Mouse (Mus musculus) kidney, embryonic 16.5 days (tissue): ENCODE measurements around the gene Ncam1. TPM values are rescaled to one million over a fixed set of nuclear protein-coding genes. Genes with fewer than 3 reads are reported as not detected.

ENCODE experiments used
- ATAC-seq: fragments of 200-750 bp; cut with Nextera tagmentation; 2 replicates; pipeline ENCODE4 v1.8.0; 2017; ENCODE audit warnings: moderate TSS enrichment; ENCODE audit not compliant: low FRiP score, low TSS enrichment
- H3K27ac ChIP-seq: fragments of 300-500 bp; sonication (generic); 2 replicates; pipeline ENCODE4 v1.5.1; 2014; ENCODE audit warnings: low read length
- H3K27me3 ChIP-seq: fragments of 300-500 bp; sonication (generic); 2 replicates; pipeline ENCODE4 v1.6.1; 2014; ENCODE audit warnings: low read length, control low read depth, mixed read lengths; ENCODE audit not compliant: insufficient read depth
- H3K36me3 ChIP-seq: fragments of 300-500 bp; sonication (generic); 2 replicates; pipeline ENCODE4 v1.6.1; 2014; ENCODE audit warnings: low read length, control low read depth, mixed read lengths; ENCODE audit not compliant: insufficient read depth
- H3K4me1 ChIP-seq: fragments of 300-500 bp; sonication (generic); 2 replicates; pipeline ENCODE4 v1.6.1; 2014; ENCODE audit warnings: low read length, control low read depth, mixed read lengths; ENCODE audit not compliant: insufficient read depth
- H3K4me2 ChIP-seq: fragments of 300-500 bp; sonication (generic); replicated peaks from 2 replicates; pipeline ENCODE4 v1.6.1; 2014; ENCODE audit warnings: low read depth, low read length
- H3K4me3 ChIP-seq: fragments of 300-500 bp; sonication (generic); 2 replicates; pipeline ENCODE4 v1.5.1; 2014; ENCODE audit warnings: mild to moderate bottlenecking, low read length
- H3K9ac ChIP-seq: fragments of 300-500 bp; sonication (generic); replicated peaks from 2 replicates; pipeline ENCODE4 v1.6.1; 2014; ENCODE audit warnings: low read length
- H3K9me3 ChIP-seq: fragments of 300-500 bp; sonication (generic); 2 replicates; pipeline ENCODE4 v1.6.1; 2016; ENCODE audit warnings: low read length, control low read depth
- WGBS: fragments of 180-500 bp; shearing (Covaris S2); extraction: QIAGEN DNeasy Blood & Tissue Kit; methylation state at CpG from one replicate; pipeline ENCODE4 v1.1.7; 2014; 5-methylcytosine and 5-hydroxymethylcytosine counted together
- polyA plus RNA-seq: library from polyadenylated mRNA; unstranded; fragments of >200 nt; fragmentation: Nextera tagmentation; extraction: Ambion mirVana; gene quantifications from 2 replicates; pipeline ENCODE4 v1.2.1, GENCODE M21; 2015

Gene Ncam1
- polyA plus RNA-seq, 1 experiment from 2014 or later: 137 TPM

DNA sequence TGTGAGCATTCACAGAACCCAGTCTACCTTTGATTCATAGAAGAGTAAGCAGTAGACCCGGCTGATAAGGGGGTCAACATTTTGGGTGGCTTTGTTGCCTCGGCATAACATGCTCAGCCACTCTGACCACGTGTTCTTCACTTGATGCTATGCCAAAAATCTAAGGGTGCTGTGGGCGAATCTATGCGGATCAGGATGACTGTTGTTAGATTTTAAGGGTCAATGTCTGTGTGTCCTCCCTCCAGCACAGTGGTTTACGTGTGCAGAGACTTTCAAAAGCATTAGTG, 311.1 kb downstream of the Ncam1 start:
- WGBS: 76% methylated on average over 6 of the region's 6 CpGs
- Histone ChIP-seq H3K9ac (no peak overlapping the region), H3K27ac (no peak overlapping the region), H3K36me3 (no peaks in the 10 kb centered on the region), H3K9me3 (no peaks in the 10 kb centered on the region), H3K4me1 (peaks cover 8% of the 10 kb centered on the region), H3K4me2 (no peak overlapping the region), H3K4me3 (no peak overlapping the region), H3K27me3 (no peaks in the 10 kb centered on the region)
- no peak for ATAC-seq

- no peak overlapping the region for H3K4me3 ChIP-seq
- H3K4me1 ChIP-seq: peaks cover 8% of the 10 kb centered on the region
- no peak overlapping the region for H3K9ac ChIP-seq
- H3K4me2 ChIP-seq: no peak overlapping the region
- ATAC-seq: no peak
- no peaks in the 10 kb centered on the region for H3K27me3 ChIP-seq
- no peaks in the 10 kb centered on the region for H3K9me3 ChIP-seq
- 74% methylated on average over 9 of the region's 9 CpGs for WGBS
- no peaks in the 10 kb centered on the region for H3K36me3 ChIP-seq
- no peak overlapping the region for H3K27ac ChIP-seq
Observed at GRCm38 (mm10) chr9:49486805-49487656, 311.7 kb downstream of the Ncam1 start.

DNA sequence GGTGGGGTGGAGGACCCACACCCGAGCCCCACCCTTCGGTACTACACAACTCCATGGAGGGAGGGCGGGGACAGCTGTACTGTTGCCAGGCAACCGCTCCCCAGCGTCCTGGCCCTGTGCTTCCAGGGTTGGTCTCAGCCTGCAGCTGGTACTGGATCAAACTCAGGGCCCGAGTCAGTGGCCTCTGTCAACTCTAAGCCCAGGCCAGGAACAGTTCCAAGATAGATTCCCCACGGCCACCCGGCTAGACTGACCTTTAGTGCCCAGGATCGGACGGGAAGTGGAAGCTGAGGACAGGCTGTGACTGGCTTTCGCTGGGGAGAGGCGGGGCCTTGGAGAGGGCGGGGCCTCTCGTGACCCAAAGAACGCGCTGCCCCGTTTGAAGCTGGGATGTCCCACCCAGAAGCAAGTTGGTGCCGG, 312.8 kb downstream of the Ncam1 start, which contains the start of gene Ttc12:
TSS of gene Ttc12 (minus strand) at position 334 of the 420 bp plus-strand sequence.
- H3K36me3 ChIP-seq: no peaks in the 10 kb centered on the region
- ATAC-seq: peak; percentile 91
- 0 out of 2 replicates have a peak within 1 kb of the TSS, but pooled peaks have one; percentile 23 for H3K27ac ChIP-seq
- no peaks in the 10 kb centered on the region for H3K9me3 ChIP-seq
- peaks cover 8% of the 10 kb centered on the region for H3K4me1 ChIP-seq
- WGBS: 0% methylated on average over 18 of the region's 18 CpGs
- peak within 1 kb of the TSS; percentile 68 for H3K9ac ChIP-seq
- H3K27me3 ChIP-seq: no peaks in the 10 kb centered on the region
- H3K4me2 ChIP-seq: peak within 1 kb of the TSS; percentile 90
- H3K4me3 ChIP-seq: peak within 1 kb of the TSS; percentile 74

DNA sequence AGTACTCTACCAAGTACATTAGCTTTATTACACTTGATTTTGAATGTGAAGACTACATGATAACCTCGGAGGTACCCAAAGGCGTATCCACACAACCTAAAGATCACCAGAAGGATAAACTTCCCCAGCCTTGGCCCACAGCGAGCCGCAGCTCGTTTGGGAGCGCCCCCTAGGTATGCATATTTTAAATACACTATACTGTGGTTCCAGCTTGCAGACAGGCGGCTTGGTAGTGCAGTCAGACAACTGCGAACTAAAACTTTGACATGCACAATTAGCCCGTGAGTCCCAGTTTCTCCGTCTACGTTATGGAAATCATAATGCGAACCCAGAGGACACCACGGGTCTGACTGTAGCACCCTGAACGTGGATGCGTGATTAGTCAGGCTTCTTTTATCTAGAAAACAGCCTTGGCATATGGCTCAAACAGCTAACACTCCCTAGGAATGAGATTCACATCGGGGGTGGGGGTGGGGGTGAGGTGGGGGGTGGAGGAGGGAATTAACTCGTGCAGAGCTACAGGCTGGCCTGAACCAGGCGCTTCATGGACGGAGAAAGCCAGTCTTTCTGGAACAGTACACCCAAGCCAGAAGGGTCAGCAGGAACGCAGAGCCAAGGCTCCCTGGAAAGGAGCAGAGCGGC, 313.4 kb downstream of the Ncam1 start:
- no peaks in the 10 kb centered on the region for H3K36me3 ChIP-seq
- peak overlapping the region; percentile 74 for H3K4me3 ChIP-seq
- peaks cover 8% of the 10 kb centered on the region for H3K4me1 ChIP-seq
- H3K27ac ChIP-seq: 0 out of 2 replicates have a peak overlapping the region, but pooled peaks have one; percentile 23
- 6% methylated on average over 21 of the region's 21 CpGs for WGBS
- H3K4me2 ChIP-seq: peak overlapping the region; percentile 90
- peak; percentile 35; the same call in 1 of the 2 replicates for ATAC-seq
- H3K27me3 ChIP-seq: no peaks in the 10 kb centered on the region
- no peaks in the 10 kb centered on the region for H3K9me3 ChIP-seq
- peak overlapping the region; percentile 68 for H3K9ac ChIP-seq

GRCm38 (mm10) chr9:49483316-49483715, 315.4 kb downstream of the Ncam1 start:
- peaks cover 8% of the 10 kb centered on the region for H3K4me1 ChIP-seq
- H3K4me2 ChIP-seq: no peak overlapping the region; the same call in 1 of the 2 replicates
- no peak overlapping the region for H3K9ac ChIP-seq
- H3K36me3 ChIP-seq: no peaks in the 10 kb centered on the region
- no peak overlapping the region for H3K4me3 ChIP-seq
- H3K27ac ChIP-seq: no peak overlapping the region
- WGBS: 41% methylated on average over 10 of the region's 10 CpGs
- no peaks in the 10 kb centered on the region for H3K27me3 ChIP-seq
- ATAC-seq: no peak
- H3K9me3 ChIP-seq: no peaks in the 10 kb centered on the region

- Histone ChIP-seq H3K4me3 (no peak overlapping the region), H3K4me1 (no peaks in the 10 kb centered on the region)
- no peak for ATAC-seq
Observed at GRCm38 (mm10) chr9:49472126-49472525, 326.6 kb downstream of the Ncam1 start.

GRCm38 (mm10) chr9:49470946-49471345, 327.8 kb downstream of the Ncam1 start:
- H3K27me3 ChIP-seq: no peaks in the 10 kb centered on the region
- ATAC-seq: no peak
- 81% methylated on average over 6 of the region's 6 CpGs for WGBS
- H3K9ac ChIP-seq: no peak overlapping the region
- H3K4me2 ChIP-seq: no peak overlapping the region
- H3K27ac ChIP-seq: no peak overlapping the region
- no peaks in the 10 kb centered on the region for H3K9me3 ChIP-seq
- no peaks in the 10 kb centered on the region for H3K4me1 ChIP-seq
- H3K4me3 ChIP-seq: no peak overlapping the region
- no peaks in the 10 kb centered on the region for H3K36me3 ChIP-seq

More at GRCm38 (mm10) chr9:49472126-49472525, 326.6 kb downstream of the Ncam1 start:
- Histone ChIP-seq H3K36me3 (no peaks in the 10 kb centered on the region), H3K27me3 (no peaks in the 10 kb centered on the region), H3K4me2 (no peak overlapping the region), H3K9me3 (no peaks in the 10 kb centered on the region), H3K9ac (no peak overlapping the region), H3K27ac (no peak overlapping the region)
- 70% methylated on average over 11 of the region's 11 CpGs for WGBS

- Histone ChIP-seq H3K27me3 (no peaks in the 10 kb centered on the region), H3K36me3 (no peaks in the 10 kb centered on the region), H3K4me2 (no peak overlapping the region), H3K9me3 (no peaks in the 10 kb centered on the region), H3K9ac (no peak overlapping the region), H3K4me1 (no peaks in the 10 kb centered on the region), H3K27ac (no peak overlapping the region), H3K4me3 (no peak overlapping the region)
- 94% methylated on average over 19 of the region's 19 CpGs for WGBS
- ATAC-seq: no peak
Observed at GRCm38 (mm10) chr9:49470006-49470405, 328.7 kb downstream of the Ncam1 start.

- WGBS: 87% methylated on average over 3 of the region's 3 CpGs
Observed at GRCm38 (mm10) chr9:49456136-49456535, 342.6 kb downstream of the Ncam1 start.

DNA sequence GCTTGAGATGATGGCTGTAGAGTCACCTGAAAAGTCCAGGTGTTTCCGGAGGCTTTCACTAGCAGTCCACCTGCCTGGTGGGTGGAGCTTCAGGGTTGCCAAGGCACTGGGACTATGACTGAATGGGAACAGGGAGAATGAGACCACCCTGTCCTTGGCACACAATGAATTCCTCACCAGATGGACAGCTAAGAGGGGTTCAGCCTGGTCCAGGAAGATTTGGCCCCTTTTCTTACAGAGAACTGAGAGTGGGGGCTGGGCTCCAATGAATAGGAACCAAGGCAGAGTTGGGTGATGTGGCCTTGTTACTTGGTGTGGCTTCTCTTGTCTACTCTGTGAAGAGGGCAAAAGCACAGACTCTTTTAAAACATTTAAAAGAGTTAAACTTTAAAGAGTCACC, 346.3 kb downstream of the Ncam1 start:
- H3K4me1 ChIP-seq: no peaks in the 10 kb centered on the region
- ATAC-seq: no peak
- no peaks in the 10 kb centered on the region for H3K36me3 ChIP-seq
- H3K4me2 ChIP-seq: no peak overlapping the region
- no peak overlapping the region for H3K4me3 ChIP-seq
- no peaks in the 10 kb centered on the region for H3K27me3 ChIP-seq
- H3K9ac ChIP-seq: no peak overlapping the region
- H3K9me3 ChIP-seq: no peaks in the 10 kb centered on the region; the same call in 1 of the 2 replicates
- no peak overlapping the region for H3K27ac ChIP-seq
- 96% methylated on average over 1 of the region's 1 CpGs for WGBS

More at GRCm38 (mm10) chr9:49456136-49456535, 342.6 kb downstream of the Ncam1 start:
- Histone ChIP-seq H3K36me3 (no peaks in the 10 kb centered on the region), H3K4me2 (no peak overlapping the region), H3K27ac (no peak overlapping the region), H3K9ac (no peak overlapping the region), H3K4me1 (no peaks in the 10 kb centered on the region), H3K27me3 (no peaks in the 10 kb centered on the region), H3K4me3 (no peak overlapping the region), H3K9me3 (no peaks in the 10 kb centered on the region; the same call in 1 of the 2 replicates)
- no peak for ATAC-seq
